In genomic region chr15:64533169-64533795, GRCm38 (mm10) we compare ENCODE assay signal across 12 mouse cellular contexts.
A peak's percentile ranks its signal among the peaks of the same experiment; 100 is the strongest.
DNase-seq lines count a peak whose midpoint lies in the region; ATAC-seq lines count a peak whose summit lies in the region.
"Had no signal": no experiment of that assay in that cellular context is flagged by ENCODE, and none has a peak within 500 bp of the region (broad histone marks: within the 10 kb centered on the region; RNA-seq: fewer than 3 reads in every experiment).

No protein-coding gene starts in this region.

- H3K27ac ChIP-seq in heart, embryonic 14.5 days (replicated peaks in 1 of 2; ENCODE audit: control insufficient read depth in 1 of 2, insufficient read depth in 1 of 2, low read depth in 2 of 2, low read length in 2 of 2), result peak overlapping the region; percentile 35 to 76
- H3K27ac ChIP-seq: embryonic facial prominence, embryonic 12.5 days; liver, embryonic 14.5 days had no signal

- H3K4me1 ChIP-seq in heart, embryonic 14.5 days (ENCODE audit: control insufficient read depth in 2 of 2, insufficient read depth in 2 of 2, low read length in 2 of 2), result peaks cover 15 to 19% of the 10 kb centered on the region in 2 experiments

- no peak overlapping the region for H3K4me3 ChIP-seq in heart, embryonic 14.5 days (ENCODE audit: control insufficient read depth in 1 of 2, insufficient read depth in 1 of 2, low read depth in 1 of 2, low read length in 2 of 2)
- H3K4me3 ChIP-seq: embryonic facial prominence, embryonic 12.5 days had no signal

- no peaks in the 10 kb centered on the region for H3K27me3 ChIP-seq in heart, embryonic 14.5 days (ENCODE audit: control insufficient read depth, insufficient read depth, low read length)
- H3K27me3 ChIP-seq: embryonic facial prominence, embryonic 12.5 days had no signal

- H3K4me2 ChIP-seq in heart, embryonic 14.5 days (ENCODE audit: low read length), result no peak overlapping the region
- H3K4me2 ChIP-seq: embryonic facial prominence, embryonic 12.5 days; midbrain, embryonic 11.5 days had no signal

- H3K9me3 ChIP-seq in heart, embryonic 14.5 days (ENCODE audit: control insufficient read depth, low read length), result no peaks in the 10 kb centered on the region
- H3K9me3 ChIP-seq: embryonic facial prominence, embryonic 12.5 days; G1E had no signal

- intact Hi-C loops in left cerebral cortex, postnatal 4 days (cut with DNase I), result no loop called here

- H3K9ac ChIP-seq in heart, embryonic 14.5 days (ENCODE audit: low read length), result no peak overlapping the region
- H3K9ac ChIP-seq: embryonic facial prominence, embryonic 12.5 days; liver, embryonic 14.5 days had no signal

- no peak for ATAC-seq in heart, embryonic 14.5 days (ENCODE audit: insufficient number of reproducible peaks, insufficient read depth, low FRiP score, low read depth)

- H3K36me3 ChIP-seq in heart, embryonic 14.5 days (ENCODE audit: control insufficient read depth, insufficient read depth, low read length), result no peaks in the 10 kb centered on the region
- H3K36me3 ChIP-seq: embryonic facial prominence, embryonic 12.5 days; G1E had no signal

- DNase-seq in left cerebral cortex, postnatal 4 days, result peak; percentile 69
- no peak for DNase-seq in left cerebral cortex, adult 8-10 months (ENCODE audit: low spot score in 2 of 2)
- peak; percentile 52 for DNase-seq in gastrocnemius, adult 18-20 months (ENCODE audit: low spot score)
- DNase-seq in retina, postnatal 1 day, result peak; percentile 19
- DNase-seq in left cerebral cortex, adult 18-20 months (ENCODE audit: low spot score in 2 of 2), result no peak
- no peak for DNase-seq in kidney, postnatal 36 days
- DNase-seq: thymus, postnatal 4 days had no signal

- WGBS in heart, embryonic 14.5 days, result 56% methylated on average over 2 of the region's 2 CpGs

Comparison
In these comparisons a context has a peak if more than half of its experiments do, and no peak if none do; other contexts are left out.
1. DNase-seq: peak in left cerebral cortex, postnatal 4 days (single experiment), gastrocnemius, adult 18-20 months (single experiment) and retina, postnatal 1 day (single experiment); none in left cerebral cortex, adult 8-10 months (0 of 2), left cerebral cortex, adult 18-20 months (0 of 2) and kidney, postnatal 36 days (0 of 2).